Mouse (Mus musculus): Measurements from ENCODE around the gene Wdr24.

GRCm38 (mm10) chr17:25842509-25842908 lies 19.1 kb downstream of the Wdr24 start:
- no peak for TF ChIP-seq CTCF (IDR thresholded peaks at IDR 0.05; ENCODE audit: borderline replicate concordance, insufficient read depth, low read length)
- no peak for TF ChIP-seq POLR2A (IDR thresholded peaks at IDR 0.05; ENCODE audit: low read depth, low read length)
